Mouse (Mus musculus): ENCODE results near the gene Gba. TPM values are rescaled to one million over a fixed set of nuclear protein-coding genes. Genes with fewer than 3 reads are reported as not detected.
A peak's percentile ranks its signal among the peaks of the same experiment; 100 is the strongest.
"Not testable (repeated sequence)": the region's sequence is repeated elsewhere in the genome, so short reads cannot be mapped to it uniquely, and the experiment has no call there.

The Gba gene
- polyA plus RNA-seq, 1 experiment = 71.7 TPM

GRCm38 (mm10) chr3:89213803-89214530 is 11.2 kb downstream of the Gba start:
- WGBS = under 1% methylated on average over 69 of the region's 69 CpGs
- peak overlapping the region; percentile 80 for H3K4me3 ChIP-seq (replicated peaks; ENCODE audit: control insufficient read depth, low read depth, low read length)
- TF ChIP-seq CTCF (IDR thresholded peaks at IDR 0.05; ENCODE audit: control insufficient read depth, insufficient read depth, low read length) = no peak
- peak; percentile 63; the same call in 1 of the 2 replicates for TF ChIP-seq POLR2A (IDR thresholded peaks at IDR 0.05; ENCODE audit: borderline replicate concordance, control insufficient read depth, low read depth, low read length)
- peak overlapping the region; percentile 52 for H3K27ac ChIP-seq (ENCODE audit: control insufficient read depth, insufficient read depth, low read depth, low read length, poor library complexity)
- peaks cover 2% of the 10 kb centered on the region; the same call in 1 of the 2 replicates for H3K4me1 ChIP-seq (ENCODE audit: control insufficient read depth, insufficient read depth, low read length)

- peaks cover 2% of the 10 kb centered on the region; the same call in 1 of the 2 replicates for H3K4me1 ChIP-seq (ENCODE audit: control insufficient read depth, insufficient read depth, low read length)
- TF ChIP-seq CTCF (IDR thresholded peaks at IDR 0.05; ENCODE audit: control insufficient read depth, insufficient read depth, low read length) (no peak), POLR2A (IDR thresholded peaks at IDR 0.05; ENCODE audit: borderline replicate concordance, control insufficient read depth, low read depth, low read length) (no peak)
- H3K4me3 ChIP-seq (replicated peaks; ENCODE audit: control insufficient read depth, low read depth, low read length) = peak within 1 kb of the TSS; percentile 80
- WGBS = 7% methylated on average over 19 of the region's 19 CpGs
- H3K27ac ChIP-seq (ENCODE audit: control insufficient read depth, insufficient read depth, low read depth, low read length, poor library complexity) = peak within 1 kb of the TSS; percentile 52
These were observed 12.1 kb downstream of the Gba start, which contains the start of gene Thbs3 for GRCm38 (mm10) chr3:89214681-89215411. Gene Thbs3 (plus strand): TSS chr3:89215180.

GRCm38 (mm10) chr3:89215853-89216252 is 13.1 kb downstream of the Gba start:
- Histone ChIP-seq H3K4me3 (replicated peaks; ENCODE audit: control insufficient read depth, low read depth, low read length) (no peak overlapping the region), H3K4me1 (ENCODE audit: control insufficient read depth, insufficient read depth, low read length) (peaks cover 2% of the 10 kb centered on the region; the same call in 1 of the 2 replicates), H3K27ac (ENCODE audit: control insufficient read depth, insufficient read depth, low read depth, low read length, poor library complexity) (no peak overlapping the region)
- TF ChIP-seq CTCF (IDR thresholded peaks at IDR 0.05; ENCODE audit: control insufficient read depth, insufficient read depth, low read length) = peak; percentile 91
- no peak for TF ChIP-seq POLR2A (IDR thresholded peaks at IDR 0.05; ENCODE audit: borderline replicate concordance, control insufficient read depth, low read depth, low read length)
- WGBS = under 1% methylated on average over 6 of the region's 6 CpGs

- WGBS = 72% methylated on average over 7 of the region's 7 CpGs
These were observed 13.7 kb downstream of the Gba start for GRCm38 (mm10) chr3:89216407-89216806.

GRCm38 (mm10) chr3:89218271-89218670 is 15.5 kb downstream of the Gba start:
- no peak overlapping the region for H3K27ac ChIP-seq (ENCODE audit: control insufficient read depth, insufficient read depth, low read depth, low read length, poor library complexity)
- no peak overlapping the region for H3K4me3 ChIP-seq (replicated peaks; ENCODE audit: control insufficient read depth, low read depth, low read length)
- no peak for TF ChIP-seq POLR2A (IDR thresholded peaks at IDR 0.05; ENCODE audit: borderline replicate concordance, control insufficient read depth, low read depth, low read length)
- no peak for TF ChIP-seq CTCF (IDR thresholded peaks at IDR 0.05; ENCODE audit: control insufficient read depth, insufficient read depth, low read length)
- WGBS = 90% methylated on average over 1 of the region's 1 CpGs
- H3K4me1 ChIP-seq (ENCODE audit: control insufficient read depth, insufficient read depth, low read length) = peaks cover 2% of the 10 kb centered on the region; the same call in 1 of the 2 replicates

More at GRCm38 (mm10) chr3:89216407-89216806, 13.7 kb downstream of the Gba start:
- not testable (repeated sequence) for H3K4me3 ChIP-seq (replicated peaks; ENCODE audit: control insufficient read depth, low read depth, low read length); H3K4me1 ChIP-seq (ENCODE audit: control insufficient read depth, insufficient read depth, low read length); H3K27ac ChIP-seq (ENCODE audit: control insufficient read depth, insufficient read depth, low read depth, low read length, poor library complexity)

GRCm38 (mm10) chr3:89219546-89219945 is 16.8 kb downstream of the Gba start:
- WGBS = 50% methylated on average over 8 of the region's 8 CpGs
- Histone ChIP-seq H3K4me1 (ENCODE audit: control insufficient read depth, insufficient read depth, low read length) (peaks cover 2% of the 10 kb centered on the region; the same call in 1 of the 2 replicates), H3K27ac (ENCODE audit: control insufficient read depth, insufficient read depth, low read depth, low read length, poor library complexity) (no peak overlapping the region), H3K4me3 (replicated peaks; ENCODE audit: control insufficient read depth, low read depth, low read length) (no peak overlapping the region)
- TF ChIP-seq POLR2A (IDR thresholded peaks at IDR 0.05; ENCODE audit: borderline replicate concordance, control insufficient read depth, low read depth, low read length) = no peak
- no peak for TF ChIP-seq CTCF (IDR thresholded peaks at IDR 0.05; ENCODE audit: control insufficient read depth, insufficient read depth, low read length)

GRCm38 (mm10) chr3:89221167-89221566 is 18.4 kb downstream of the Gba start:
- WGBS = 86% methylated on average over 5 of the region's 5 CpGs

GRCm38 (mm10) chr3:89224796-89225195 is 22.1 kb downstream of the Gba start:
- H3K4me1 ChIP-seq (ENCODE audit: control insufficient read depth, insufficient read depth, low read length) = no peaks in the 10 kb centered on the region

More at GRCm38 (mm10) chr3:89221167-89221566, 18.4 kb downstream of the Gba start:
- Histone ChIP-seq H3K4me3 (replicated peaks; ENCODE audit: control insufficient read depth, low read depth, low read length) (no peak overlapping the region), H3K4me1 (ENCODE audit: control insufficient read depth, insufficient read depth, low read length) (no peaks in the 10 kb centered on the region), H3K27ac (ENCODE audit: control insufficient read depth, insufficient read depth, low read depth, low read length, poor library complexity) (no peak overlapping the region)
- TF ChIP-seq POLR2A (IDR thresholded peaks at IDR 0.05; ENCODE audit: borderline replicate concordance, control insufficient read depth, low read depth, low read length) (no peak), CTCF (IDR thresholded peaks at IDR 0.05; ENCODE audit: control insufficient read depth, insufficient read depth, low read length) (no peak)

More at GRCm38 (mm10) chr3:89224796-89225195, 22.1 kb downstream of the Gba start:
- no peak overlapping the region for H3K4me3 ChIP-seq (replicated peaks; ENCODE audit: control insufficient read depth, low read depth, low read length)
- no peak for TF ChIP-seq POLR2A (IDR thresholded peaks at IDR 0.05; ENCODE audit: borderline replicate concordance, control insufficient read depth, low read depth, low read length)
- TF ChIP-seq CTCF (IDR thresholded peaks at IDR 0.05; ENCODE audit: control insufficient read depth, insufficient read depth, low read length) = no peak
- no peak overlapping the region for H3K27ac ChIP-seq (ENCODE audit: control insufficient read depth, insufficient read depth, low read depth, low read length, poor library complexity)
- 75% methylated on average over 11 of the region's 11 CpGs for WGBS

Data from bone marrow, adult 2 months (tissue).